Mouse (Mus musculus) heart, postnatal 0 days (tissue): ENCODE measurements around the gene Gckr.

Source experiments
- CTCF ChIP-seq: IDR thresholded peaks from 2 replicates; pipeline ENCODE4 v1.5.1; 2016; ENCODE audit warnings: antibody characterized with exemption, control low read depth, low read depth
- EP300 ChIP-seq: IDR thresholded peaks from 2 replicates; pipeline ENCODE4 v1.6.1; 2016; ENCODE audit warnings: antibody characterized with exemption, low read depth

DNA sequence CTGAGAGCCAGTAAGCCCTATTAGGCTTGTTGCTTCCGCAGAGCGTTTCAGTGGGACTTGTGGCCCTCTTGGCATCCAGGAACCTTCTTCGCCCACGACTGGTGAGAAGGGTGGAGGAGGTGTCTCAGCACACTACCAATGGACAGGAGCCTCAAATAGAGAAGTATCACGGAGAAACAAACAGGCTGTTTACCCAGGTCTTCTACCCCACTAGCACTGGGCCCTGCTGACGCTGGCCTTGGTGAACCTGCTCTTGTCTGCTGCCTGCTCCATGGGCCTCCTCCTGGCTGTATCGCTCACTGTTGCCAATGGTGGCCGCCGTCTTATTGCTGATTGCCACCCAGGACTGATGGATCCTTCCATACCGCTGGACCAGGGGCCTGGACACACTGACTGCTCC lies 45.1 kb upstream of the Gckr start:
- TF ChIP-seq CTCF = no peak
- no peak for TF ChIP-seq EP300
